Mouse (Mus musculus) v-Abl transformed pro-B cells (cell line): ENCODE data around the gene Afap1.

Experiments
- in situ Hi-C, 2 experiments: fragments of 400-800 bp; cut with MboI; formaldehyde crosslinking; loops; one replicate each; pipeline ENCODE4 v1.15.1; 2025; ENCODE audit not compliant: unreplicated experiment in 2 of 2

Afap1 gene

GRCm38 (mm10) chr5:35965036-35965435, 71.9 kb downstream of the Afap1 start:
- in situ Hi-C loops = no loop called here

GRCm38 (mm10) chr5:35969857-35970256, 76.7 kb downstream of the Afap1 start:
- in situ Hi-C loops = loop anchor here (5.0 kb wide), 1 partner anchor 83 kb away; no protein-coding TSS in a partner anchor

GRCm38 (mm10) chr5:35970380-35971105, 77.4 kb downstream of the Afap1 start:
- in situ Hi-C loops = loop anchor here (5.0 kb wide), 1 partner anchor 83 kb away; no protein-coding TSS in a partner anchor

GRCm38 (mm10) chr5:35971841-35972578, 78.9 kb downstream of the Afap1 start:
- in situ Hi-C loops = loop anchor here (5.0 kb wide), 1 partner anchor 85 kb away; no protein-coding TSS in a partner anchor

- in situ Hi-C loops = loop anchor here (5.0 kb wide), 1 partner anchor 85 kb away; no protein-coding TSS in a partner anchor
These were observed 79.6 kb downstream of the Afap1 start for GRCm38 (mm10) chr5:35972739-35973138.

- in situ Hi-C loops = loop anchor here (5.0 kb wide), 1 partner anchor 86 kb away; no protein-coding TSS in a partner anchor
These were observed 80.7 kb downstream of the Afap1 start for GRCm38 (mm10) chr5:35973800-35974199.

GRCm38 (mm10) chr5:35974265-35974664, 81.1 kb downstream of the Afap1 start:
- in situ Hi-C loops = loop anchor here (5.0 kb wide), 1 partner anchor 87 kb away; no protein-coding TSS in a partner anchor

GRCm38 (mm10) chr5:35975681-35976080, 82.6 kb downstream of the Afap1 start:
- in situ Hi-C loops = loop anchor here in 1 of 2 experiments (25.0 kb wide), 1 partner anchor 637 kb away; no protein-coding TSS in a partner anchor

- in situ Hi-C loops = loop anchor here (5.0 to 25.0 kb wide), 4 partner anchors 417 to 764 kb away; partner anchors contain the start of genes Bloc1s4 (in 2 of the 2) and Sorcs2 (in 1 of the 2)
These were observed 87.4 kb downstream of the Afap1 start for GRCm38 (mm10) chr5:35980542-35980941.

GRCm38 (mm10) chr5:35981341-35981740, 88.2 kb downstream of the Afap1 start:
- in situ Hi-C loops = loop anchor here (5.0 to 25.0 kb wide), 4 partner anchors 416 to 763 kb away; partner anchors contain the start of genes Bloc1s4 (in 2 of the 2) and Sorcs2 (in 1 of the 2)

- in situ Hi-C loops = loop anchor here (5.0 to 25.0 kb wide), 4 partner anchors 415 to 763 kb away; partner anchors contain the start of genes Bloc1s4 (in 2 of the 2) and Sorcs2 (in 1 of the 2)
These were observed 88.9 kb downstream of the Afap1 start for GRCm38 (mm10) chr5:35981976-35982375.

GRCm38 (mm10) chr5:35985611-35986010, 92.5 kb downstream of the Afap1 start:
- in situ Hi-C loops = loop anchor here (5.0 to 25.0 kb wide), 4 partner anchors 412 to 759 kb away; partner anchors contain the start of genes Bloc1s4 (in 2 of the 2) and Sorcs2 (in 1 of the 2)

- in situ Hi-C loops = loop anchor here (5.0 to 25.0 kb wide), 4 partner anchors 409 to 757 kb away; partner anchors contain the start of genes Bloc1s4 (in 2 of the 2) and Sorcs2 (in 1 of the 2)
These were observed 95.0 kb downstream of the Afap1 start for GRCm38 (mm10) chr5:35988085-35988484.

GRCm38 (mm10) chr5:35989506-35989905, 96.4 kb downstream of the Afap1 start:
- in situ Hi-C loops = loop anchor here (5.0 to 25.0 kb wide), 4 partner anchors 408 to 755 kb away; partner anchors contain the start of genes Bloc1s4 (in 2 of the 2) and Sorcs2 (in 1 of the 2)

GRCm38 (mm10) chr5:35989986-35990735, 97.0 kb downstream of the Afap1 start:
- in situ Hi-C loops = loop anchor here (5.0 to 25.0 kb wide), 4 partner anchors 407 to 755 kb away; partner anchors contain the start of genes Bloc1s4 (in 2 of the 2) and Sorcs2 (in 1 of the 2)

GRCm38 (mm10) chr5:36003797-36004196, 110.7 kb downstream of the Afap1 start:
- in situ Hi-C loops = no loop called here

- in situ Hi-C loops = no loop called here
These were observed 113.0 kb downstream of the Afap1 start for GRCm38 (mm10) chr5:36006106-36006505.

GRCm38 (mm10) chr5:36006586-36006985, 113.5 kb downstream of the Afap1 start:
- in situ Hi-C loops = no loop called here

- in situ Hi-C loops = no loop called here
These were observed 114.5 kb downstream of the Afap1 start for GRCm38 (mm10) chr5:36007649-36008048.

GRCm38 (mm10) chr5:36009405-36009804, 116.3 kb downstream of the Afap1 start:
- in situ Hi-C loops = no loop called here
